Mouse (Mus musculus): ENCODE data around the gene 4632433K11Rik.
A peak's percentile ranks its signal among the peaks of the same experiment; 100 is the strongest.
"Not testable (repeated sequence)": the region's sequence is repeated elsewhere in the genome, so short reads cannot be mapped to it uniquely, and the experiment has no call there.

4632433K11Rik gene

DNA sequence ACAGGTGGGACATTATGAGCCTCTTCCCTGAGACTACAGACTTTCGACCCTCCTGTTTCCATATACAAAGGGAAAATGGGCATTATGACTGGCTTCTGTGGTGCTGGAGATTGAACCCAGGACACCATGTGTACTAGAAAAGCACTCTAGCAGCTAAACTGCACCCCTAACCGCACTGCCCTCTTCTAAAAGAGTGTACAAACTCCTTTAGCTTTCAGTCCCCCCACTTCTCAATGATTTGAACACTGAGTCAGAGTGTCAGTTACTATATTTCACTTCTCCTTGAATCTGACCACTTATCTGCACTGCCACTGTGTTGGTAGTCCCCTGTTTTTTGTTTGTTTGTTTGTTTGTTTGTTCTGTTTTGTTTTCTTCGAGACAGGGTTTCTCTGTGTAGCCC lies at the start of gene 4632433K11Rik:
Gene 4632433K11Rik (plus strand): TSS at position 301 of the 400 bp plus-strand sequence.
- DNase-seq, result no peak

GRCm38 (mm10) chr7:4988250-4988649 lies 45.7 kb upstream of the 4632433K11Rik start:
- no peak for DNase-seq

DNA sequence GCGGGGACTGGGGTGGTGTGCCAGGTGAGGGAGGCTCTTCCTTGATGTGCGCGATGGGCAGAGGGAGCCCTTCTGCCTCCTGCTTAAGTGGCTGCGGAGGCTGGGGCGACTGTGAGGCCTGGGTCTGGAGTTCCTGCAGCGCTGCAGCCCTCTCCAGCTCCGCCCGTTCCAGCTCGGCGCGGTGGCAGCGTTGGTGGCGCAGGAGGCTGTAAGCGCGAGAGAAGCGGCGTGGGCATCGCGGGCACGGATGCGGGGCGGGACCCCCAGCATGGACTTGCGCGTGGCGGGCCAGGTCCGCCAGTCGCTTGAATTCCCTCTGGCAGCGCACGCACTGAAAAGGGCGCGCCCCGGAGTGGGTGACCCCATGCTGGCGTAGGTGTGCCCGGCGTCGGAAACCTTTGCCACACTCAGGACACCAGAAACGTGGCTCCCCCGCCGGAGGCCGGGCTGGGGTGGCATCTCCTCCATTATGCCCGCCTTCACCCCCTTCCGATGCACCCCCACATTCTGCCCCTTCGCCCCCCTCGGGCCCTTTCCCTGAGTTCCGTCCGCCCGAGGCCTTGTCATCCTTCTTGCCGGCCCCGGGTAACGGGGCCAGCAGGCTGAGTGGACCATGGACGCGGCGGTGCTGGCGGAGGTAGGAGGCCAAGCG lies 40.4 kb upstream of the 4632433K11Rik start:
- no peak for DNase-seq

GRCm38 (mm10) chr7:4993999-4994788 lies 39.7 kb upstream of the 4632433K11Rik start:
- DNase-seq, result no peak

DNA sequence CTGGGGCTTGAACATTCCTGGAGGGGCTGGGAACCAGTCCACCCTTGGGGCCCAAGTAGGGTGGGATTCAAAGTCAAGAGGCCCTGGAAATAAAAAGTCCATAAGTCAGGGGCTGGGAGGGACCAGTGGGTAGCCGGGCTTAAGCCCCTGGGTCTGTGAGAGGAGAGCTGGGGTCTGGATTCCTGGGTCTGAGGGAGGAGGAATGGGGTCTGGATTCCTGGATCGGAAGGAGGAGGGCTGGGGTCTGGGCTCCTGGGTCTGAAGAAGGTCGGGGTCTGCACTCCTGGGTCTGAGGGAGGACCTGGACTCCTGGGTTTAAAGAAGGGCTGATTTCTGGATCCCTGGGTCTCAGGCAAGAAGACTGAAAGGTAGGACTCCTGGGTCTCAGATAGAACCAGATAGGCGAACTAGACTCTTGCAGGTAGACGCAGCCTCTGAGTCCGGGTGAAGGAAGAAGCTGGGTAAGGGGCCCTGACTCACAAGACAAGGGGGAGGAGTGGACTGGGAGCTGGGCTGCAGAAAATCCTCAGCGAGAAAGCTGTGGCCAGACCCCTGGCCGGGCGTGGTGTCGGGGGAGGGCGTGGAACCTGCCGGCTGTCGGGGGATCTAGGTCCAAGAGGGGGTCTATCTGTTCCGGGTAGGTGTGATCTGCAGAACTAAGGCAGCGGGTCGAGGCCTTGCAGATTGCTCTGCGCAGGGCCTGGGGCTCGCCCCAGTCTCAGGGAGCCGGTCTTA lies 38.5 kb upstream of the 4632433K11Rik start:
- DNase-seq, result no peak

DNA sequence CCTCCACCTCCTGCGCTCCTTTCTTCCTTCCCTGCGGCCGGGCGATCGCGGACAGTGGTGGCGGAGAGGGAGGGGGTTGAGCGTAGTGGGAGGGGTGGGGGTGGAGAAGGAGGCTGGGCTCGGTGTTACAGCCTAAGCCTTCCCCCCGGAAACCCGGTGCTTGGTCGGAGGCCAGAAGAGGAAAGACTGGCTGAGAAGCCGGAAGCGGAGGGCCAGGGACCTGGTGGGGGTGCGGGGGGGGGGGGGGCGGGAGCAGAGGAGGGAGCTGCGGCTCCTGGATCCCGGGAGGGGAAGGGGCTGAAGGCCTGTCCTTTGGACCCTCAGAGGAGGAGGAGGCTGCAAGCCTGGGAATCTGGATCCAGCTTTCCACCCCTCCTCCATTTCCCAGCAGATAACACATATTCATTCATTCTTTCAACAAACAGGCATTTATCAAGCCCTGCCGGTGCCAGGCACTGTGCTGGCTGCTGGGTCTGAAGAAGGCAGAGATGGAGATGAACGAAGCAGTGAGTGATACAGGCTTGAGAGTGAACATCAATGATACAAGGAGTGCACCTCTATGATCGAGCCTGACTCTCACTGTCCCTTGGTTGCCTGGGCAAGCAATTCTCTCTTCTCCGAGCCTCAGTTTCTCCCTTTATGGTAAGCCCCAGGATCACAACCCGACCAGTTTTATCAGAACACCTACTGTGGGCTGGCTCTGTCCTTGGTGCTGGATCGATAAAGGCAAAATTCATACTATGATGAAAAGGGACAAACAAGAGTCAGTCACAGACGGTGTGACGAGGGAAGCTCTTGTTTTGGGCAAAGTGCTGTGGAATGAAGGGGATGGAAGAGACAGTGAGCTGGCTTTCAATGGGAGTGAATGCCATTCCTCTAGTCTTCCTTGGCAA lies 37.7 kb upstream of the 4632433K11Rik start, which contains the start of gene Zfp579:
Gene Zfp579 (minus strand): TSS at position 156 of the 893 bp plus-strand sequence.
- DNase-seq, result peak; percentile 93

GRCm38 (mm10) chr7:4996934-4997333 lies 37.0 kb upstream of the 4632433K11Rik start:
- no peak for DNase-seq

- no peak for DNase-seq
Measured at GRCm38 (mm10) chr7:4999876-5000275, 34.0 kb upstream of the 4632433K11Rik start.

DNA sequence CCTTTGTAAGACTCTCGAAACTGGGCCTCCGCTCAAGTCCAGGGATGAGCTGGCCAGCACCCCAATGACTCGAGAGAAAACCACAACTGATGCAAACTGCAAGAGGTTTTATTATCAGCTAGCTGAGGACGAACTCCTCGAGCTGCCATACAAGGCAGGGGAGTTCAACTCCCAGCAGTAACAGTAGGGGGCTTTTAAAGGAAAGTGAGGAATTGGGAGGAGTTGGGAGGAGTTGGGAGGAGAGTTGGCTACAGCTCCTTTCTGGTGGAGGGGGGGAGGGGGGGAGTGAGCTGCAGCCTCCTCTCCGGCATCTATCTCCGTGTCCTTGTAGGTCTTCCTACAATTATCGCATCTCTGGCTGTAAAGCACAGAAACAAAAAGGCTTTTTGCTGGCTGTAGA lies 31.0 kb upstream of the 4632433K11Rik start:
- not testable (repeated sequence) for DNase-seq

DNA sequence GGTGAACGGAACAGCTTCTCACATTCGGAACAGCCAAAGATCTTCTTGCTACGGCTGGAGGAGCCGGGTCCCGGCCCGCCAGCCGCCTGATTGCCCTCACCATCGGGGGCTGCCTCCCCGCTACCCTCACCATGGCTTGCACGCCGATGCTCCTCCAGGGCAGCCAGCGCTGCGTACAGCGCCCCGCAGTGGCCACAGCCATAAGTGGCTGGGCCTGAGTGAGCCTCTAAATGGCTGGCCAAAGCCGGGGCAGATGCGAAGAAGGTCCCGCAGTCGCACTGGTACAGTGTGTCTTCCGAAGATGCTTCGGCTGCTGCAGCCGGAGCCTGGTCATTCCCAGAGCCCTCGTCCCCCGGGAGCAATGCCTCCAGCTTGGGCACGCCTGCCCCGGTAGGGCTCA lies 25.7 kb upstream of the 4632433K11Rik start:
- DNase-seq, result no peak

DNA sequence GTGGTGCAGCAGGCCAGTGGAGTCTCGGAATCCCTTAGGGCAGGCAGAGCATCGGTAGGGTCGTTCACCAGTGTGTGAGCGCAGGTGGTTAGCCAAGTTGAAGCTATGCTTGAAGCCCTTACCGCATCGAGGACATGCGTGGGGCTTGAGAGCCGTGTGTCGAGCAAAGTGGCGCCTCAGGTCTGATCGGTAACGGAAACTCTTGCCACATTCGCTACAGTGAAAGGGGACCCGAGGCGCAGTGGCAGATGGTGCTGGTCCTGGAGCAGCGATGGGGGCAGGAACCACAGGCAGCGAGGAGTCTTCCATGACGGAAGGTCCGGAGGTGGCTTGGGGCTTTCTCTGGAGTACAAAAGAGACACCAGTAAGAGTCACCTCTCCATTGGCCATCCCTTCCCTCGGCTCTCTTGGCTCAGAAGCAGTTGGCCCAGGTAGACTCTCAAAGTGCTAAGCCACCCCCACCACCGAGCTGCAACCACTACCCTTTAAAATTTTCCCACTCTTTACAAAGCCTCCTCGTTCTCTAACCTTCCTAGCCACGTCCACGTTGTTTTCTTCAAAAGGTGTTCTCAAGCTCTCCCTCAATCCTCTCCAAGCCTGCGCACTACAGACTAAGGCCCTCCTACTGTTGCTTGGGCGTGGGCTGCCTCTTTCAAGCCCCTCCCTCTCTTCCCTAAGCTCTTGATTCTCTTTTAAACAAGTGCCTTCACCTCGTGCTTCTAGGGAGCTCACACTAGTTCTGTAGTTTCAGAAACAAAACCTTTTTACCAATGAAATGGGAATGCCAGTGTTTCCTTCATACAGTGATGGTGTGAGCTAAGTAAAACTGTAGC lies 21.0 kb upstream of the 4632433K11Rik start:
- no peak for DNase-seq

GRCm38 (mm10) chr7:5014251-5015117 lies 19.4 kb upstream of the 4632433K11Rik start, which contains the start of the genes Zfp524 and Fiz1:
Gene Zfp524, plus strand, starts transcription at chr7:5014415.
Gene Fiz1, minus strand, starts transcription at chr7:5014697.
- peak; percentile 94 for DNase-seq

DNA sequence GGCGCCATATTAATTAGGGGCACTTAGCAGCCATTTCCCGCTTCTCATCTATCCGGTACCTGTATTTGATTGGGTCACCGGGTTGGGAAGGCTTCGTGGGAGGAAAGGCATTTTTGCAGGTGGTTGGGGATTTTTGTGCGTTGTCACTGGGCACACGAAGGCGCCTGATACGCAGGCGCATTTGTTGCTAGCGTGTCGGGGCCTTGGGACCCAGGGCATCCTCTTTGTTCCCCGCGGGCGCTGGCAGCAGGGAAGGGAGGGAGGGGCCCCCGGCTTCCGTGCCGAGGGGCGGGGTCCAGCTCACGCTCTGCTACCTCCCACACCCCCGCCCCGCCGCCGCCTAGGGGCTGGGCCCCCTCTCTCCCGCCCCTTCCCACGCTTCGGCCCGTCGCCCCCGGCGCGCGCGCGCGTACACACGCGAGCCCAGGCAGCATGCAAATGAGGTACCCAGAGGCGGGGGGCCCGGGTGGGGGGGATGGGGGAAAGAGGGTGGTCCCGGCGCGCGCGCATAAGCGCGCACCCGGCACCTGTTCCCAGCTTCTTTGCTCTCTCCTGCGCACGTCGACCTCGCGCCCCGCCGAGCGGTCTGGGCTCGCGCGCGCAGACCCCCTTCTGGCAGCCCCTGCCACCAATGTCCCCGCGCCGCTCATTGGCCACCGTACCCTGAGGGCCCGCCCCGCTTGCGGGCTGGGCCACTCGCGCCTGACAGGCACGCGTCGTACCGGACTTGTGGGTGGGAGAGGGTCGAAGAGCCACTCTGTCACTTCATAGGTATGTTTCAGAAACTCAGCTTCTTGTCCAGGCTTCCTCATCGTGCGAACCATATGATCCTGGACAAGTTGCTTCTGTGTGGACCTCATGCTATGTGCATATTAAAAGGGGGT lies 18.6 kb upstream of the 4632433K11Rik start, which contains the start of gene Gm44973:
Gene Gm44973 (plus strand): TSS at position 379 of the 884 bp plus-strand sequence.
- DNase-seq, result peak; percentile 92

DNA sequence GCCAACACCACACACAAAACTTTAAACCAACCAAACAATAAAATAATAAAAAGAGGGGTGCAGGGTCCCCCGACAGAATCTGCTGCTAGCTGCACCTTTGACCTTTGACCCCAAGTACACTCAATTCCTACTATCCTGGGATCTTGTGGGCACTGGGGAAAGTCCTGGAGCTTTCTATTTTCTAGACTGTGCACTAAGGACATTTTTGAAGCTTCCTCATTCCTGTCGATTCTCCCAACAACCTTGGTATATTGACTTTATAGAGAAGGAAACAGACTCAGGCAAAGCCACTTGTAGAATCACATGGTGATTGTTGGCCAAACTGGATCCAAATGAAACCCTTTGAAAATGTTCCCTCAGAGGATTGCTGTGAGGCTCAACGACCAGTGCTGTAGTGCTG lies 17.9 kb upstream of the 4632433K11Rik start:
- DNase-seq, result no peak

- no peak for DNase-seq
Measured at GRCm38 (mm10) chr7:5016920-5017319, 17.0 kb upstream of the 4632433K11Rik start.

DNA sequence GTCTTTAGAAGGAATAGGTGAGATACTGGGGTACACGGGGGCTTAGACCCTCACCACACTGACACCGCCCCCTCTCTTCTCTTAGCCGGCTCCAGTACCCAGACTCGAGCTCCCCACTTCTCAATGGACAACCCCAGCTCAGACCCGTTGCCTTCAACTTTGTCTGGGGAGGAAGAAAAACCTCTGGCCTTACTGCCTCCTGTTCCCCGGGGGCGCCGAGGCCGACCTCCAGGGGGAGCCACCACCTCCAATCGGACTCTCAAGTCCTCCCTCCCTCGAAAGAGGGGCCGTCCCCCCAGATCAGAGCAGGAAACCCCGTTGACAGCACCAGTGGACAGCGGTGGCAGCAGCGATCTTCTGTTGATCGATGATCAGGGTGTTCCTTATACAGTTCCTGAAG lies 16.6 kb upstream of the 4632433K11Rik start:
- DNase-seq, result peak; percentile 47

DNA sequence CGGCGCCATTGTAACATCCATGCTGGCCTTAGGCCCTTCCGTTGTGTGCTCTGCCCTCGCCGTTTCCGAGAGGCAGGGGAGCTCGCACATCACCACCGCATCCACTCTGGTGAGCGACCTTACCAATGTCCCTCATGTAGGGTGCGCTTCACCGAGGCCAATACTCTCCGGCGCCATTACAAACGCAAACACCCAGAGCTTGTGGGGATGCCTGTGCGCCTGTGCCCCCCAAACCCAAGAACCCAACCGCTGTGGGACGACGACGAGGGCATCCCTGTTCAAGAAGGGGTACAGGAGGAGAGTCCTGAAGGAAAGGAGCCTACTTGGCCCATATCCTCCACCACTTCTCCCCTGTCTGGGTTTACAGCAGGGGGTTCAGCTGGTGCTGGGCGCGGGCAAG lies 16.0 kb upstream of the 4632433K11Rik start:
- no peak for DNase-seq

DNA sequence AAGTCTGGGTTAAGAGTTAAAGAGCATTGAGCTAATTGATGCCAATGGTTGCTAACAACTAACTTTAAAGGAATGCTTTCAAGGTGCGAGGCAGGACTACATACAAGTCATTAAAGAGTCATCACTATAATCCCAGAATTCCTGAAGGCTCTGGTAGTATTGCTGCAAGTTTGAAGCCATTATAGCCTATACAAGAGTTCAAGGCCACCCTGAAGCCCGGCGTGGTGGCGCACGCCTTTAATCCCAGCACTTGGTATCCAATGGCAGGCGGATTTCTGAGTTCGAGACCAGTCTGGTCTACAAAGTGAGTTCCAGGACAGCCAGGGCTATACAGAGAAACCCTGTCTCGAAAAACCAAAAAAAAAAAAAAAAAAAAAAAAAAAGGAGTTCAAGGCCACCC lies 14.3 kb upstream of the 4632433K11Rik start:
- DNase-seq, result not testable (repeated sequence)
